Mouse (Mus musculus) neural tube, embryonic 13.5 days (tissue): ENCODE results near the gene Pam. TPM values are rescaled to one million over a fixed set of nuclear protein-coding genes. Genes with fewer than 3 reads are reported as not detected.
"Not testable (repeated sequence)": the region's sequence is repeated elsewhere in the genome, so short reads cannot be mapped to it uniquely, and the experiment has no call there.

Experiments
- ATAC-seq: fragments of 200-750 bp; cut with Nextera tagmentation; 2 replicates; pipeline ENCODE4 v1.8.0; 2017; ENCODE audit warnings: low read depth, mild to moderate bottlenecking, moderate TSS enrichment, moderate library complexity
- H3K27ac ChIP-seq: fragments of 300-500 bp; sonication (generic); replicated peaks from 2 replicates; pipeline ENCODE4 v1.5.1; 2015; ENCODE audit warnings: moderate library complexity, mild to moderate bottlenecking, inconsistent platforms
- H3K27me3 ChIP-seq: fragments of 300-500 bp; sonication (generic); 2 replicates; pipeline ENCODE4 v1.6.1; 2015; ENCODE audit warnings: mild to moderate bottlenecking, inconsistent platforms
- H3K36me3 ChIP-seq: fragments of 300-500 bp; sonication (generic); 2 replicates; pipeline ENCODE4 v1.6.1; 2015; ENCODE audit warnings: mild to moderate bottlenecking, inconsistent platforms
- H3K4me1 ChIP-seq: fragments of 300-500 bp; sonication (generic); replicated peaks from 2 replicates; pipeline ENCODE4 v1.6.1; 2015; ENCODE audit warnings: inconsistent platforms
- H3K4me2 ChIP-seq: fragments of 300-500 bp; sonication (generic); 2 replicates; pipeline ENCODE4 v1.6.1; 2015; ENCODE audit warnings: inconsistent platforms, mild to moderate bottlenecking, moderate library complexity
- H3K4me3 ChIP-seq: fragments of 300-500 bp; sonication (generic); 2 replicates; pipeline ENCODE4 v1.5.1; 2015; ENCODE audit warnings: mild to moderate bottlenecking, inconsistent platforms
- H3K9ac ChIP-seq: fragments of 300-500 bp; sonication (generic); 2 replicates; pipeline ENCODE4 v1.6.1; 2015; ENCODE audit warnings: moderate library complexity, mild to moderate bottlenecking, inconsistent platforms
- H3K9me3 ChIP-seq: fragments of 300-500 bp; sonication (generic); 2 replicates; pipeline ENCODE4 v1.6.1; 2016; ENCODE audit warnings: inconsistent platforms
- WGBS: fragments of 180-500 bp; shearing (Covaris S2); methylation state at CpG from one replicate; pipeline ENCODE4 v1.1.7; 2015; 5-methylcytosine and 5-hydroxymethylcytosine counted together
- polyA plus RNA-seq: library from polyadenylated mRNA; unstranded; fragments of >200 nt; fragmentation: Nextera tagmentation; extraction: Ambion mirVana; gene quantifications from 2 replicates; pipeline ENCODE4 v1.2.1, GENCODE M21; 2015

The Pam gene
- polyA plus RNA-seq, 1 experiment from 2014 or later = 36.9 TPM

DNA sequence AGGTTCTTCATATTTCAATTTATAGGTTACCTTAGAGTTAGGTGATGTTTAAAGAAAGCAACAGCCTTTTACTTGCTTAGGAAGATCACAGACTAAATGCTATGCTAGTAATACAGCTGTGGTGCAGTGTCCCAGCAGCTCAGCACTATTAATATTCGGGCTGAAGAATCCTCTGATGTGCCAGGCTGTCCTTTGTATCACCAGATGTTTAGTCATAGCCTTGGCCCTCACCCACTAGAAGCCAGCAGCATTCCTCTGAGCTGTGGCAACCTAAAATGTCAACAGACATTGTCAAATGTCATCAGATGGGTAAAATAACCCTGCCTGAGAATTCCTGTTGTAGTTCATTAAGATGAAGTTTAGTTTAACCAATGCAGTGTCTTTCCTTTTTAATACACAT, 112.3 kb downstream of the Pam start:
- H3K36me3 ChIP-seq = no peaks in the 10 kb centered on the region
- no peaks in the 10 kb centered on the region for H3K27me3 ChIP-seq
- no peak overlapping the region for H3K27ac ChIP-seq
- H3K4me3 ChIP-seq = no peak overlapping the region
- 0 out of 2 replicates have a peak, but pooled peaks cover under 1% of the 10 kb centered on the region for H3K4me1 ChIP-seq
- ATAC-seq = no peak
- H3K9me3 ChIP-seq = no peaks in the 10 kb centered on the region
- no peak overlapping the region for H3K9ac ChIP-seq
- no peak overlapping the region for H3K4me2 ChIP-seq
- WGBS = 87% methylated on average over 1 of the region's 1 CpGs

DNA sequence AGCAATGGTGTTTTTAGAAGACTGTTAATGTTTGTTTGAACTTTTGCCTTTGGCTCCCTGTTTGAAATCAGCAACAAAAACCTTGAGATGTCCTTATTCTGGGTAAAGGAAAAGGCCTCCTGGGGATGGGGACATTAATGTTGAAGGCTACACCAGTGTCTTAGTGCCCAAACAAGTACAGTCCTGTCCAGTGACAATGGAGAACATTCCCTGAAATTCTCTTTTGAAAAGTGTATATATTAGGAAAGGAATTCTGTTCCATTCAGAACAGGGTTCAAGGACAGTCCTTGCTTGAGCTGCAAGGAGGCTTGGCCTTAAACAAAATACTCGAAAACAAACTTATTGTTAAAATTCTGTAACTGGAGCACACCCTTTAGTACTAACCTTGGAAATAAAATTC, 116.0 kb downstream of the Pam start:
- no peaks in the 10 kb centered on the region for H3K9me3 ChIP-seq
- WGBS = 82% methylated on average over 1 of the region's 1 CpGs
- H3K4me2 ChIP-seq = no peak overlapping the region
- no peak overlapping the region for H3K9ac ChIP-seq
- ATAC-seq = no peak
- H3K4me1 ChIP-seq = peaks cover 29% of the 10 kb centered on the region
- H3K36me3 ChIP-seq = no peaks in the 10 kb centered on the region
- H3K4me3 ChIP-seq = no peak overlapping the region
- H3K27me3 ChIP-seq = no peaks in the 10 kb centered on the region
- no peak overlapping the region for H3K27ac ChIP-seq

DNA sequence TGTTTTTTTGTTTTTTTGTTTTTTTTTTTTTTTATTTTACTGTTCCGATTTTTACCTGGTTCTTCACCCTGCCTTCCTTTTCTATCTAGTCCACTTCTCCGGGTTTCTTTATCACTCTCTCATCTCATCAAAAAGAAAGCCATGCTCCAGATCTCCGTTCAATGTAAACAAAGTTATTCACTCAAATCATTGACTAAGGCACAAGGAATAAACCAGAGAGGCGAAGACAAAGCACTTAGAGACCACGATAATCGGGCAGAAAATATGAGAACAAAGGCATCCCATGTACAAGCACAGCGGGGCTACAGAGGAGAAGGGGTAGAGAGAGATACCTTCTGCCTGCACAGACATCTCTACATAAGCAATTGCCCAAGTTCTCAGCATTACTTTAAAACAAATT, 117.9 kb downstream of the Pam start:
- Histone ChIP-seq H3K27ac (peak overlapping the region; percentile 91), H3K9me3 (no peaks in the 10 kb centered on the region), H3K4me1 (peaks cover 30% of the 10 kb centered on the region), H3K36me3 (no peaks in the 10 kb centered on the region), H3K27me3 (no peaks in the 10 kb centered on the region), H3K4me3 (peak overlapping the region; percentile 53), H3K4me2 (peak overlapping the region; percentile 65), H3K9ac (peak overlapping the region; percentile 79)
- ATAC-seq = no peak
- 13% methylated on average over 7 of the region's 7 CpGs for whole genome bisulfite sequencing

DNA sequence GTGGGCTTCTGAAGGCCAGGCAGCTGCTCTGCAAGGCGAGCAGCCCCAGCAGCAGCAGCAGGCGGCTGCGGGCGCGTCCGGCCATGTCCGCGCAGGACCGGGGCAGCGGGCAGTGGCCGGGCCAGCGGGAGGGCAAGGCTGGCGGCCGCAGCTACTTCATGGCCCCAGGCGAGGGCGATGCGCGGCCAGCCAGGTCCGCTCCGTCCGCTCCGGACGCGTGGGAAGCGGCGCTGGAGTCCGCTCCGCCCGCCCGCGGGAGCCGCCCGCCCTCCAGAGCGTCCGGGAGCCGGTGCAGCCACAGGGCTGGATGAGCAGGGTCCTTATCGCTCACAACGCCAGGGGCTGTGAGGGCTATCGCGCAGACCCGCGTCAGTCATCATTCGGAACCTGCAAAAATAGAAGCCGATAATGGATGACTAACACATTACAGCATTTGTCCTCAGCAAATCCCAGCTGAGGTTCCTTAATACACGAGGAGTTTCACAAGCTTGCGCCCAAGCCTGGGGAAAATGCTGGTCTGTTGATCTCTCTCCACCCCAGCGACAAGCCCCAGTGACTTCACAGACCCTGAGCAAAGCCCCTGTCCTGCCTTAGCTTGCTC, 118.5 kb downstream of the Pam start:
- H3K9ac ChIP-seq = peak overlapping the region; percentile 79
- H3K27me3 ChIP-seq = no peaks in the 10 kb centered on the region
- H3K27ac ChIP-seq = peak overlapping the region; percentile 91
- peaks cover 30% of the 10 kb centered on the region for H3K4me1 ChIP-seq
- H3K4me3 ChIP-seq = peak overlapping the region; percentile 53
- peak overlapping the region; percentile 65 for H3K4me2 ChIP-seq
- H3K9me3 ChIP-seq = no peaks in the 10 kb centered on the region
- ATAC-seq = peak; percentile 89
- WGBS = under 1% methylated on average over 47 of the region's 47 CpGs
- H3K36me3 ChIP-seq = no peaks in the 10 kb centered on the region

DNA sequence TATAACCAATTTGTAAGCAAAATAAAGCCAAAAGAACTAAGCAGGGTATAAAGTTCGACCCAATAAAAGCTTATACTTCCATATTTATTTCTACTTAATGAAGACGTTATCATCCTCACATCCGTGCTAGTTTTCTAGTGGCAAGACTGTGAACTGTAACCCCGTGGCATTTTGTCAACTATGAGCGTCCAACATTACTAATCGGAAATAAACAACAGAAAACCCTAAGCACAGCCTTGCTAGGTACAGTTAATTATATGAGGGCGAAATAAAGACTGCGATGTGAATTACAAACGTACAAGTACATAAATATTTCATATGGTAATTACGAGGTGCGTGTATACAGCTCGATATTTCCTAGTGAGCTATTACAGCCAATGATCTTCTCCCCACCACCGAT, 119.4 kb downstream of the Pam start:
- ATAC-seq = no peak
- Histone ChIP-seq H3K4me2 (peak overlapping the region; percentile 65), H3K36me3 (no peaks in the 10 kb centered on the region), H3K9me3 (no peaks in the 10 kb centered on the region), H3K4me3 (peak overlapping the region; percentile 53), H3K9ac (peak overlapping the region; percentile 79), H3K27ac (peak overlapping the region; percentile 91), H3K4me1 (peaks cover 30% of the 10 kb centered on the region), H3K27me3 (no peaks in the 10 kb centered on the region)
- 41% methylated on average over 13 of the region's 13 CpGs for WGBS

DNA sequence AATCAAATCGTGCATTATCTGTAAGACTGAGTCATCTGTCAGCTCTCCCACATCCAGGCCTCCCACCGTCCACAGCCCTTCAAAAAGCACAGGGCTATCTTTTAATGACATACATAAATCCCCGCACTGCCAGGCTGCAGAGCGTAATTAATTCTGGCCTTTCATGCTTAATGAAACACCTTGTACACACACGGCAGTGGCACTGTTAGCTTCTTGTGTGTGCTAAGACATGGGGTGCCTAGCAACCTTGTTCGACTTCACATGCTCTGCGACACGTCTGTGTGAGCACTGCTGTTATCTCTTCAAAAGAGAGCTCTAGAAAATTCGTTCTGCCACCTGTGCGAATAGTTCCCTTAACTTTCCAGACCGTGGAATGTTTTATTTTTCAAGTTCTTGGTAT, 120.5 kb downstream of the Pam start:
- Histone ChIP-seq H3K27me3 (no peaks in the 10 kb centered on the region), H3K9me3 (no peaks in the 10 kb centered on the region), H3K4me1 (peaks cover 30% of the 10 kb centered on the region), H3K9ac (peak overlapping the region; percentile 31; the same call in 1 of the 2 replicates), H3K36me3 (0 out of 2 replicates have a peak, but pooled peaks cover 4% of the 10 kb centered on the region), H3K4me2 (peak overlapping the region; percentile 65), H3K27ac (peak overlapping the region; percentile 53), H3K4me3 (peak overlapping the region; percentile 24)
- 30% methylated on average over 11 of the region's 11 CpGs for WGBS
- peak; percentile 54 for ATAC-seq

DNA sequence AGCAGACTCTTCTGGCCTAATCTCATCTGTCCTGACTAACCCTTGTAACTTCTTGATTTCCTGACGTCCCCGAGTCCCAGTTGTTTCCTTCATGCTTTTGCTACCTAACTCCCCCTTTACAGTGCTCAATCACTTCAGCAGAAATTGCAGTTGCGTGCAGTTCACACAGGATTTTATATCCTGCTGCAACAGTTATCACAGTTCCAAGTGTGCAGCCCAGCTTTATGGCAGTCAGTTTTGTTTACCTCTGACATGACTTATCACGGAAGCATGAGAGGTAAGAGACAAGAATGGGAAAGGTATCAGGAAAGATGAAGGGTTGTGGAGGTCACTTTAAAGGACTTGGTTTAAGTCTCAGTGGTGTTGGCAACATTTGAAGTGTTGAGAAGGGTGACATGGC, 125.7 kb downstream of the Pam start:
- Histone ChIP-seq H3K9me3 (no peaks in the 10 kb centered on the region), H3K36me3 (0 out of 2 replicates have a peak, but pooled peaks cover 8% of the 10 kb centered on the region), H3K27me3 (no peaks in the 10 kb centered on the region), H3K4me1 (peaks cover 4% of the 10 kb centered on the region), H3K27ac (no peak overlapping the region), H3K4me3 (no peak overlapping the region), H3K4me2 (no peak overlapping the region), H3K9ac (no peak overlapping the region)
- 81% methylated on average over 4 of the region's 4 CpGs for WGBS
- ATAC-seq = no peak

DNA sequence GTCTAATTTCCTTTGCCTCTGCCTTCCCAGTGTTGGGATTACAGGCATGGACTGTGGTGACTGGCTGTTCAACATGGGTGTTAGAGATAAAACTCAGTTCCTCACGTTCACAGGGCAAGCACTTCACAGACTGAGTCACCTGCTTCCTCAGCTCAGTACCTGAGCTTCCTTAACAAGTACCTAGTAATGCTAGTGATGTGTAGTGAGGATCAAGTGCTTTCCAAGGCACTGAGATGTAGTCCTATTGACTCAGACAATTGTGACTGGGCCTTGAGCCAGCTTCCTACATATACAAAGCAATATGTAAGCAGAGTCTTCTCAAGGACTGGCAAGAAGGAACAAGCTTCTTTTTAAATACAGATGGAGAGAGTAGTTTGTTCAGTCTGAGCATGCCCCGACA, 131.7 kb downstream of the Pam start:
- Histone ChIP-seq H3K27me3 (no peaks in the 10 kb centered on the region), H3K4me1 (no peaks in the 10 kb centered on the region), H3K4me3 (no peak overlapping the region), H3K27ac (no peak overlapping the region), H3K9ac (no peak overlapping the region), H3K9me3 (no peaks in the 10 kb centered on the region), H3K36me3 (no peaks in the 10 kb centered on the region), H3K4me2 (no peak overlapping the region)
- WGBS = 88% methylated on average over 2 of the region's 2 CpGs
- no peak for ATAC-seq

DNA sequence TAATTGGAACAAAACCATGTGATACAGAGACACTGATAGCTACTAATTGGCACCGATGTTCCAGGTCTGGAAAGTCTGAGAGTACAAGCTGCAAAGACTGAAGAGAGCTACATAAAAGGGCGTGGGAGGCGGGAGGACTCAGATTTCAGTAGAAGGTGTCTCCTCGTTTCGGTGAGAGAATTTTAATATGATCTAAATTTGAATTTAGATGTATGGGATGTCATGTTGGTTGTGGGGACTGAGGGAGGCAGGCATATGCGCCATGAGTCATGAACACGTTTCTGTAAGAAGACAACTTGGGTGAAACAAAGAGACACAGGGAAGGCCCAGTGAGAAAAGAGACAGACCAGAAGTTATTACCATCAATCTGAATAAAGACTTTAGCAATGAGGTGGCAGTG, 133.3 kb downstream of the Pam start:
- H3K36me3 ChIP-seq = no peaks in the 10 kb centered on the region
- no peak overlapping the region for H3K4me2 ChIP-seq
- no peak overlapping the region for H3K9ac ChIP-seq
- H3K4me3 ChIP-seq = no peak overlapping the region
- no peak overlapping the region for H3K27ac ChIP-seq
- 90% methylated on average over 7 of the region's 7 CpGs for WGBS
- no peaks in the 10 kb centered on the region for H3K4me1 ChIP-seq
- no peaks in the 10 kb centered on the region for H3K27me3 ChIP-seq
- H3K9me3 ChIP-seq = no peaks in the 10 kb centered on the region
- ATAC-seq = no peak

DNA sequence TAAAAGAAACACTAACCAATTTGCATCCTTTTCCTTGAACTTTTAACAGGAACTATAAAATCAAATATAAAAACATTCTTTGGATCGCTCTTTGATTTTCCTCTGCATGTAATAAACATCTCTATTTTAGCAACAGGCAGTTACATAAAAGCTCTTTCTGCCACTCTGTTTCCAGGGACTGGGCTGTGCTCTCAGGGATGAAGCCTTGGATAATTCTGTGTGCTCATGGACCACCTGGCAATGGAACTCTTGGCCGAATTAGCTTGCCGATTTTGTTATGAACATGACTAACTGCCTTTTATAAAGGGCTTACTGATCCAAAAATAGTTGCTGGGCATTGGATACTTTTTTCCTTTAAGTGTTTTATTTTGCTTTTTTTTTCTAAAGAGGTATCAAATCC, 134.8 kb downstream of the Pam start:
- Histone ChIP-seq H3K9me3 (no peaks in the 10 kb centered on the region), H3K9ac (no peak overlapping the region), H3K36me3 (no peaks in the 10 kb centered on the region), H3K27ac (no peak overlapping the region), H3K4me1 (0 out of 2 replicates have a peak, but pooled peaks cover 4% of the 10 kb centered on the region), H3K27me3 (no peaks in the 10 kb centered on the region), H3K4me2 (no peak overlapping the region), H3K4me3 (no peak overlapping the region)
- no peak for ATAC-seq
- WGBS = 80% methylated on average over 3 of the region's 3 CpGs

DNA sequence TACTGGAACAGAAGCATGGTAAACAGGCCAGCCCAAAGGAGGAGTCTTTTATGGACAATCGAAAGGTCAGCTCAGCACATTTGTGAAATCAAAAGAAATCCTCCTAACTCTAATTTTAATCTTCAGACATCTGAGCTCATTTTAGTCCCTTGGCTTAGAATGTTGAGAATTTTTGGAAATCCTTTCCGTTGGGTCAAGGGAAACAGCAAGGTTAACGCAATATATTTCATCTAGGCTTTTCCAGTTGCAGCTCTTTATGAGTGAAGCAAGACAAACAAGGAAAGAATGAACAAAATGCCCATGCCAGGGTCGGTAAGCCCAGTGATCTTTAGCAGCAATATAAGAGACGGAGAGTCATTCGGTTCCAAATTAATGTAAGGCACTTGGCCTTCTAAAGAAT, 135.3 kb downstream of the Pam start:
- ATAC-seq = no peak
- no peak overlapping the region for H3K27ac ChIP-seq
- H3K27me3 ChIP-seq = no peaks in the 10 kb centered on the region
- no peaks in the 10 kb centered on the region for H3K36me3 ChIP-seq
- no peak overlapping the region for H3K4me2 ChIP-seq
- 0 out of 2 replicates have a peak, but pooled peaks cover 4% of the 10 kb centered on the region for H3K4me1 ChIP-seq
- no peaks in the 10 kb centered on the region for H3K9me3 ChIP-seq
- no peak overlapping the region for H3K4me3 ChIP-seq
- 70% methylated on average over 6 of the region's 6 CpGs for WGBS
- H3K9ac ChIP-seq = no peak overlapping the region

DNA sequence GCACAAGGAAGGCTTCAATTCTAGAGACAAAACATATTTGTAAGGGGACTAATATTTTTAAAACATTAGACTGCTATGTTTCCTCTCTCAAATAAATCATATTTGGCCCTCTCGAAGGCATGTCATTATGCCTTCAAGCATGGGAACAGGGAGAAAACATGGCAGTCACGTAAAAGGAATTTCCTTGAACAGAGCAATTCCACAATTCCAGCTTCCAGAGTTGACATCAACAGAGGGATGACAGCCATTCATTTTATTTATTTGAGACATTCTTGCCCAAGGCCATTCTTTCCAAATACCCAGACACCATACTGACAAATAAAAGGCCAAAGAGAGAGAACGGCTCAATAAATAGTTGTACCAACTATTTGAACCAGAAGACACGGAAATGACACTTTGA, 136.7 kb downstream of the Pam start:
- Histone ChIP-seq H3K36me3 (no peaks in the 10 kb centered on the region), H3K4me1 (0 out of 2 replicates have a peak, but pooled peaks cover 4% of the 10 kb centered on the region), H3K9me3 (no peaks in the 10 kb centered on the region), H3K4me2 (no peak overlapping the region), H3K9ac (no peak overlapping the region), H3K27me3 (no peaks in the 10 kb centered on the region), H3K27ac (no peak overlapping the region), H3K4me3 (no peak overlapping the region)
- 78% methylated on average over 4 of the region's 4 CpGs for WGBS
- ATAC-seq = no peak

DNA sequence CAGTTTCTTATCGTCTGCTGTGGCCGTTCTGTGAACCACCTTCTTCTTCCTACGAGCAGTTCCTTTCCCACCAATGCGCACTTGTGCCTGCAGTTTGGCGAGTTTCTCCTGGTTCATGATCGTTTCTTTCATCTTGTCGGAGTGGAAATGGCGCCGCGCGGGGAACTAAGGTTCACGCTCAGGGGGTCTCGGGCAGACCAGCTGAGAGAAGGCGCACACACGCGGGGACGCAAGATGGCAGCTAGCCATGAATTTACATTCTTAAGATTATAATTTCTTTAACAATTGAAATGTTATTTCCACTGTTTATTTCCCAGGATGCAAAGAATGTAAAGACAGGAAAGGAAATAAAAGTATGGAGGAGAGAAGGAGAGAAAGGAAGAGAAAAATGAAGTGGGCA, 146.2 kb downstream of the Pam start:
- H3K9ac ChIP-seq, H3K36me3 ChIP-seq, H3K9me3 ChIP-seq, H3K27me3 ChIP-seq, H3K27ac ChIP-seq, H3K4me3 ChIP-seq, H3K4me2 ChIP-seq, ATAC-seq, H3K4me1 ChIP-seq: not testable (repeated sequence)
- 90% methylated on average over 17 of the region's 17 CpGs for WGBS
